Mouse (Mus musculus) gastrocnemius, postnatal 10 days (tissue): ENCODE results near the gene Ptcd1. TPM values are rescaled to one million over a fixed set of nuclear protein-coding genes. Genes with fewer than 3 reads are reported as not detected.
"Not testable (repeated sequence)": the region's sequence is repeated elsewhere in the genome, so short reads cannot be mapped to it uniquely, and the experiment has no call there.

Experiments used
- DNase-seq: peaks from one replicate; pipeline ENCODE4 v3.0.0; 2021; ENCODE audit warnings: mixed read lengths
- total RNA-seq, 2 experiments: library from RNA; stranded (reverse); gene quantifications; 2 replicates each; pipeline ENCODE4 v1.2.3; 2021

Gene Ptcd1
- total RNA-seq, 2 experiments from 2014 or later = 9.9 to 11.0 TPM

DNA sequence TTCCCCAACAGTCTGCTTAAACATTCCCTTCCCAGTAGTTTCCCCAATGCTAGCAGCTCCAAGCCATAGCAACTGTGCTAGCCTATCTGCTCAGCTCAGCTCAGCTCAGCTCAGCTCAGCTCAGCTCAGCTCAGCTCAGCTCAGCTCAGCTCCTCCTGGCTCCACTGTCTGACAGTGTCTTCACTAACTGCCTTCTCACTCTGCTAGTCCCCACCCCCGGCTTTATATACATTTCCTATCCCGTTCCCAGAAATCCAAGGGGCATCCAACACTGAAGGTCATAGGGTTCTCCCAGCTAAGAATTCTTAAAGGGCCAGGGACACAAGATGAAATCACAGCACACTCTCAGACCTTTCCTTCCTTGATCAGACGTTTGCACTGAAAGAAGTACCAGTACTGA, 2.2 kb downstream of the Ptcd1 start:
- no peak for DNase-seq

DNA sequence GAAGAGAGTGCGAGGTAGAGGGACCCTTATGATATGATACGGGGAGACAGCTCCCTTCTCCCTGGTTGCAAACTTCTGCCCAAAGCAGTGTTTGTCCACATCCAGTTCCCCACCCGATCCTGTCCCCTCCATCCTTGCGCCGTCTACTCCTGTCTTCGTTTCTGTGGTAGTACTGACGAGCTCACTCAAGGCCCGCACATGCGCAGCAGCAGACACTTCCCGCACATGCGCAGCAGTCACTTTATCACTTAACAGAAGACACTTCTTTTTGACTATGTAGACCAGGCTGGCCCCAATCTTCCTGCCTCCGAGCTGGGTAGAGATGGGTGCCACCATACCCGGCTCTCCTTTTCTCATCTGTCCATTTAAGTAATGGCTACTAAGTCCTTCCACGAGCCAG, 5.5 kb downstream of the Ptcd1 start:
- DNase-seq = no peak

DNA sequence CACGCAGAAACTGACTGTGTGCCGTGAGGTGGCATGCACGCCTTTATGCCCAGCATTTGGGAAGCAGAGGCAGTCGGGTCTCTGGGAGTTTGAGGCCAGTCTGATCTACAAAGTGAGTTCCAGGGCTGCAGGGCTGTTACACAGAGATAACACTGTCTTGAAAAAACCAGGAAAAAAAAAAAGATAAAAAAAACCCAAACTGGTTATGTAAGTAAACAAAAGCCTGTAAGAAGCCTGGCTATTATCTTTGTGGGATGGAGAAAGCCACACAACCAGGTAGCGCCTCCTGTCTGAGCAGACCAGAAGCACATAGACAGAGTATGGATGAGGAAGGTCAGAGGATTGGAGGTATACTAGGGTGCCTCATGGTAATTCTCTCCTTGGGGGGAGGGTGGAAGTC, 14.2 kb downstream of the Ptcd1 start:
- no peak for DNase-seq

DNA sequence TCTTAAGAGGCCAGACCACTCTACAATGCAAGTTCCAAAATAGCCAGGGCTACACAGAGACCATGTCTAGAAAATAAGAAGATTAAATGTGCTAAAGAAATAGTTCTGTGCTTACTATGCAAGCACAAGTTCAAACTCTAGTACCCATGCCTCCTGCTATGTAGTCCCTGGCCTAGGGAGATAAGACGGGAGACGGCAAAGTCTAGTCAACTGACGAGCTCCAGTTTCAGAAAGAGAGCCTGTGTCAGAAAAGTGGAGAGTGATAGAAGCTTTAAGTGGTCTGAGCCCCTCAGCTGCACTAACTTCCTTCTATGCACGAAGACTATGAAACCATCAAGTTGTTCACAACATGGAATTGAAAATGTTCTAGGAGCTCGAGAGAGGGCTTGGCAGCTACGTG, 17.6 kb downstream of the Ptcd1 start:
- no peak for DNase-seq

DNA sequence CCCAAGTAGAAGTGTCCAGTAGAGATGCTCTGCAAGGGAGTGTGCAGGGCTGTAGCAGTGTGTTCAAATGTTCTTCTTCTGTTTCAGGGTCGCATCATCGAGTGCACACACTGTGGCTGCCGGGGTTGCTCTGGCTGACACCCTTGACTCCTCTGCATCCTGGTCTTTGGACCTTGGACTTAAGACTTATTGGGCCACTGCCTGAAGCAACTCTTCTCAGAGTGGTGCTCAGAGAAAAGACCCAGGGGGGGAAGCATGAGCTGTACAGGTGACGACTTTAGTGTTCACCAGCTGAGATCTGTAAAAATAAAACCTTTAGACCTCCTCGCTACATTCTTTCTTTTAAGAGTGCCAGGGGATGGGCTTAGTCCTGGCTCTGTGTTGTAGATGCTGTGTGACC, 19.2 kb downstream of the Ptcd1 start:
- DNase-seq = no peak

DNA sequence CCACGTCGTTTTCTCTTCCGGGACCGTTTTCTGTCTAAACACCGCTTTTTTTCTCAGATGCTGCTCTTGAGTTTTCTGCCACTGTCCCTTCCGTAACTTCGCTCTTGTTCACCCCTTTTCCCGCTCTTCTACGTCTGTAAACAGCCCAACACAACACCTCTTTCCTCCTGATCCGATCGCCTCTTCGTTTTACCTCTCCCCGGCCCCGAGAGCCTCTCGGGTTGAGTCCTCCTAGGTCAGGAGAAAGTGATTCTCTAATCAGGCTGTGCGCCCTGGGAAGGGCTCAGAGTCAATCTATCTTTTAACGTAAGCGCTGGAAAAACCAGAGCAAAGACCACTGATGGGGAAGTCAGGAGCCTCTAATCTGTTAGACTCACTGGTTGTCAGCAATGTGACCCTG, 26.3 kb downstream of the Ptcd1 start:
- DNase-seq = no peak

DNA sequence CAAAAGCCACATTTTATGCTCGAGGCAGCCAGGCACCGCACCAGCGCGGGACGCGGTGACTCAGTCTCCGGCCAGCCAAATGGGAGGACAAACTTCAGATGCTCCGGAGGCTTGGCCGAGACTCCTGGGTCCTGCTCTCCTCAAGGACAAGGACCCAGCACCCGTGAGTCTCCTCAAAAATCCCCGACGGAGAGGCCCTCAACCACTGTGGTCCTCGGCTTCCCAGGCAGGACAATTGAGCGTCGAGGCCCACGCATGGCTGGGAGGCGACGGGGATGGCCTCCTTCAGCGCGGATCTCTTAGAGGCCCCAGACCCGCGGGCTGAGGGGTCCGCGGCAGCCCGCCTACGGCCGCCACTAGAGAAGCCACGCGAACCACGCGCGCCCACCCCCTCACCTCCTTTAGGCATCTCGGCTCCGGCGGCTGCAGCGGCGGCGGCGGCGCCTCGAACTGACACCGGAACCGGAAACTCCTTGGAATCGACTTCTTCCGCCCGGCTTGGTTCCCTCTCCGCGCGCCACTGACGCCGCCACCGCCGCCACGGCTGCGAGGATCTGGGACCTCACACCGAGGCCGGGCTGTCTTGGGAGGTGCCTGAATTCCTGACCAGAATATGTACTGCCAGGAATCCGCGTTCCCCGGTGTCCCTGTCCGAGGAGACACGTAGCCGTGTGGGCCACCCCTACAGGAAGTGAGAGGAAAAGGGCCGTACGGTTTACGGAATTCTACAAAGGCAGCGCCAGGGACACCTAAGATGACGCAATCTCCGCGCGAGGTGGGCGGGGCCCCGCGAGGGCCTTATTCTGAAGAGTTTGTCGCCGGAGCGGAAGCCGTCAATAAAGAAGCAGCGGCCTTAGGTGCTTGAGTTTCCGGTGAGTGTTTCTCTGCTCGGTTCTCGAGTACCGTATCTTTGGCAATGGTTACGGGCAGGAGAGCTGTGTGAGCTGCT, 27.1 kb downstream of the Ptcd1 start, which contains the start of the genes Pdap1 and Bud31:
TSS of gene Pdap1 (minus strand) at position 668 of the 949 bp plus-strand sequence.
TSS of gene Bud31 (plus strand) at position 792 of the 949 bp plus-strand sequence.
- DNase-seq = peak; percentile 94

DNA sequence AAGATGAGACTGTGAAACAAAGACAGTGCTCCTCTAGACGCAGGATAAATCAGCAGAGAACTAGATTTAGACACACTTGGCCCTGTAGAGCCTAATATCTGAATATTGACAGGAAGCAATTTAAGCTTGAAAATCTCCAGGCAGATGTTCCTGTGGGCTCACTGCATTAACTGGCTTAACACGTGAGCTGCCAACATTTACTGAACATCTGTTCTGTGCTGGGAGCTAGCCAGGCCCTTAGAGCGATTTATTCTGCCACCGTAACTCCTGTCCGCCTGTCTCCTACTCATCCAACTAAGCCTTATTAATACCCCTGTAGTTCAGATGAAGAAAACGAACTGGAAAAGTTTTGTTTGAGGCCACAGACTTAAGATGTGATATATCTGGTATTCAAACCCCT, 28.1 kb downstream of the Ptcd1 start:
- DNase-seq = no peak

DNA sequence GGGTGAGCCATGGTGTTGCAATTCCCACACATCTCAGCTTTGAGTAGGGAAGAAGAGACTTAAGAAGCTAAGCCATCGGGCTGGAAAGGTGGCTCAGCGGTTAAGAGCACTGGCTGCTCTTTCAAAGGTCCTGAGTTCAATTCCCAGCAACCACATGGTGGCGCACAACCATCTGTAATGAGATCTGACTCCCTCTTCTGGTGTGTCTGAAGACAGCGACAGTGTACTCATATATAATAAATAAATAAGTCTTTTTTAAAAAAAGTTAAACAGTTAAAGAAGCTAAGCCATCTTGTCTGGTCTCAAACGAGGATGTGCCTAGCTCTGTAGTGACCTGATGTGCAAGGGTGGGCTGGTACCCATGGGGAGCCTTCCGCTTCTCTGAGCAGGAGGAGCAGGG, 33.6 kb downstream of the Ptcd1 start:
- not testable (repeated sequence) for DNase-seq

DNA sequence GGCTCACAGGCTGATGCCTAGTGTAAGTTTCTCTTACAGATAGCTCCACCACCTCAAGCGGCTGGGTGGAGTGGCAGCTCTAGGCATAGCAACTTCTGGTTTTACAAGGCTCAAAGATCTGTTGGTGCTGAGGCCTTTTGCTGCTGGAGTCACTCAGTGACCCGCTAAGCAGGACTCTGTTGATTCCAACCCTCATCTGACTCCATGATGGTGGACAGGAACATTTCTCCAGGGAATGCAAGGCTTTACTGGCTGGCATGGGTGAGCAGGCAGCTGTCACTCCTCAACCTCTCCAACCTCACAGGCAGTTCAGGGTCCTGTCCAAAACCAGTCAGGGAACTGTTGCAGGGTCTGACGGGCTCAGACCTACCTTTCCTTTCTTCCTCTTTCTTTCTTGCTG, 35.9 kb downstream of the Ptcd1 start:
- no peak for DNase-seq

DNA sequence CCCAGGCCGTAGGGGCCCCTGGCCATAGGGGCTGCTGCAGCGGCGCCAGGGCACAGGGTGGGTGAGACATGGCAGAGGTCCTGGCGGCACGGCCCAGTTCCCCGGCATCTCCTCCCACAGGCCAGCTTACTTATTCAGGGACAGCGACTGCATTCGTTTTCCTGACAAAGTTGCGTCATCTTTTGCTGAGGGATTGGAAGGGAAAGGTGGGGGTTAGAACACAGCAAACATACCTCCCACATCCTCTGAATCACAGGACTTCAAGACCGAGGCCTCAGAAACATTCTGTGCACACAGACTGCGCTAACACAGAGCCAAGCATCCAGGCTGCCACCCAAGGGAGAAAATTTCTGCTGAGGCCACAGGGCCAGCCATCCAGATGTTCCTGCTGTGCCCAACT, 36.7 kb downstream of the Ptcd1 start:
- no peak for DNase-seq

DNA sequence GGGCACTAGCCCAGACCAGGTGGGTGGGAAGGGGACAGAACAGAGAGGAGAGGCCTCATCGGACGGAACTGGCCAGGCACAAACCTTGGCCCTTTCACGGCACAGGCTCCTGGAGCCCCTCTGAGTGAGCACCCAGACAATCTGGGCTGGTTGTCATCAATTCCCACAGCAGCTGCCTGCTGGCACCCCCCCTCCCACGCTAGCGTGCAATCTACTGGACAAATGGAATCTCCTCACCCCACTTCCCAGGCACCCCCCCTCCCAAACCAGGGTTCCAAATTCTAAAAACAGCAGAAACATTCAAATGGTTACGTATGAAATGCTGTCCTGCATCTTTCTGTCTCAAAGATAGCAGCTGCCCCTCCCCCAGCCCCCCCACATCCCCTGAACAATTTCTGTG, 37.1 kb downstream of the Ptcd1 start:
- not testable (repeated sequence) for DNase-seq

DNA sequence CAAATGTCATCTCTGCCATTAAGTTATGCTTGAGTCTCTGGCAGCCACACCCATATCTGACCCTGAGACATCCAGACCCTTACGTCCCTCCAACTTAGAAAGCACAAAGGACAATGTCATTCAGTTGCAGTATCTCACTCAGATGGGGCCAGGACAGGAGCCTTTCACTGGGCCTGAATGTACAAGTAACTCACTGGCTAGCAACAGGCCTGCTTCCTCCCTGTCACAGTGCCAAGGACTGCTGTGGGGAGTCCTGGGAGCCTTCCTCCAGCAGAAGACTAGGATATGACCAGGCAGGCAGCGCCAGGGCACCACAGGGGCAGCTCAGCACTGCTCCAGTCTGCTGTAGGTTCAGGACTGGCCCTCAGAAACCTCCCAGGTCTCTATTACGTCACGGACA, 37.8 kb downstream of the Ptcd1 start:
- DNase-seq = peak; percentile 31

DNA sequence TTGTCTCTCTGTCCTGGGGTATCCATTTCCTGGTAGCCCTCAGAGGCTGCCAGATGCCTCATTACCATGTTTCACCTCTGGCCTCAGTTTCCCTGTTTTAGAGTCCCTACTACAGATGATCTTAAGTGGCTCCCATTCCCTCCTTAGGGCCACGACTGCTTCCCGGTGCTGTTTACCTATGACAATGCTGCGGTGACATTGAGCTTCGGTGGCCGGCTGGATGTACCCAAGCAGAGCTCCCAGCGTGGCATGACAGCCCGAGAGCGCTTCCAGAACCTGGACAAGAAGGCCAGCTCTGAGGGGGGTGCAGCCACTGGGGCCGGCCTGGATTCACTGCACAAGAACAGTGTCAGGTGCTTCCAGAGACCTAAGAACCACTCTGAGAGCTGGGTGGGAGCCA, 40.3 kb downstream of the Ptcd1 start:
- no peak for DNase-seq

DNA sequence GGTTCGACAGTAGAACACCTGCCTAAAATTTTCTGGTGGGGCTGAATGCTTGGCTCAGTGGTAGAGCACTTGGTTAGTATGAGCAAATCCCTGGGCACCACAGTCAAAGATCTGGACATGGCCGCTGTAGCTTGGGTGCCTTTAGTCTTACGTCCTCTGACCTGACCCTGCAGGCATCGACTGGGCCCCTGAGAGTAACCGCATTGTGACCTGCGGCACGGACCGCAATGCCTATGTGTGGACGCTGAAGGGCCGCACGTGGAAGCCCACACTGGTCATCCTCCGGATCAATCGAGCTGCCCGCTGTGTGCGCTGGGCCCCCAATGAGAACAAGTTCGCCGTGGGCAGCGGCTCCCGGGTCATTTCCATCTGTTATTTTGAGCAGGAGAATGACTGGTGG, 43.5 kb downstream of the Ptcd1 start:
- DNase-seq = no peak

DNA sequence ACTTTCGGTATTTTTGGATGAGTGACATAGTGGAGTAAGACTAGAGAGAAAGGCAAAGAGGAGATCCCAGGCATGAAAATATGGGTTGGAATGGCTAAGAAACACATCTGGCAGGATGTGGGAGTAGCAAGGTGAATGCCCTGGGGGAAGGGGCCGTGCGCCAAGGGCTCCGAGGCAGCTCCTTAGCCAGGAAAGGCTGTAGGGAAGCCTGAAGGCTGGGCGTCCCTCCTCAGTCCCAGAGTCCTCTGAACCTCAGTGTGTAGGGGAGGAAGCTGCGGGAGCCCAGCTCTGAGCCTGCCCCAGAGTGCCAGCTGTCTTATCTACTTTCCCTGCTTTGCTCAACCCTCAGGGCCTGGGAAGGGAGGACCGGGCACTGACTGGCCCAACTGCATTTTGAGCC, 46.0 kb downstream of the Ptcd1 start:
- no peak for DNase-seq

DNA sequence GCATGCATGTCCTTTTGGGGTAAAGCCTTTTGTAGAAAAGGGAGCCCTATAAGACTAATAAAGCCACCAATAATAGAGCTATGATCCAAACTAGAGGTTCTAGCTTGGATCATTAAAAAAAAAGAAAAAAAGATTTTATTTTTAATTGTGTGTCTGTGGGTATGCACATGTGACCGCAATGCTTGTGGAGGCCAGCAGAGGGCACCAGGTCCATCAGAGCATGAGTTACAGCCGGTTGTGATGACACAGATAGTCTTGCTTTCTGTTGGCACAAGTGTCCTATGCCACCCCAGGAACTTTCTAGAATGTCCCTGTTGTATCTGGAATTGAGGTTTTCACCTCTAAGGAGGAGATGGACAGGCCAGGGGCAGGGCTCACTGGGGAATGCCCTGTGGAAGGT, 47.5 kb downstream of the Ptcd1 start:
- DNase-seq = no peak

DNA sequence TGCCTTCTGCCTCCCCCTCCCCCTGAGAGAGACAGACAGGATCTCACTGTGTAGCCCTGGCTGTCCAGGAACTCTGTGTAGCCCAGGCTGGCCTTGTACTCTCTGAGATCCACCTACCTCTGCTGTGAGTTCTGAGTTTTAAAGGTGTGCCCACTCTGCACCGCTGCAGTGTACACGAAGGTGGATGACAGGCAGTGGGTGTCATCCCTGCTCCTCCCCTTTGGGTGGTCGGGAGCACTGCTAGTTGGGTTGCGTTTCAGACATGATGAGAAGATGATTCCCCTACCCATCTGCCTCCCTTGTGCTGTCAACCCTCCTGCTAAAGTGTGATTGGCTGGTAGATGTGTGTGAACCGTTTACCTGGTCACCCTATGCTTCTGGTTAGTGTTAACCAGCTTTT, 48.4 kb downstream of the Ptcd1 start:
- no peak for DNase-seq

DNA sequence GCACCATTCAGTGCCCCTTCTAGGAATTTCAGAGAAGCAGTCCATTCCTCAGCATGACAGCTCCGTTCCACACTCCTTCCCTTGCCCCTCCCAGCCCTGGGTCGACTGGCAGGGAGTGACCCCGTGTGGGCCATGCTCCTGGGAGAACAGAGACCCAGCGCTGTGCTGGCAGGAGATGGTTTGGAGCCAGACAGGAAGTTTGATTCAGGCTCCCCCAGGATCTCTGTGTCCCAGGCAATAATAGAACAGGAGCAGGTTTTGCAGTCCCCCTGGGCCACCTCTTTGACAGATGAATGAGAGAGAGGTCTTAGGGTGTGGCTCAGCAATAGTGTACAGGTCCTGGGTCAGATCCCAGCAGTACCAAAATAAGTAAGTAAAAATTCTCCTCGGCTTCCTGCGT, 48.9 kb downstream of the Ptcd1 start:
- DNase-seq = no peak

DNA sequence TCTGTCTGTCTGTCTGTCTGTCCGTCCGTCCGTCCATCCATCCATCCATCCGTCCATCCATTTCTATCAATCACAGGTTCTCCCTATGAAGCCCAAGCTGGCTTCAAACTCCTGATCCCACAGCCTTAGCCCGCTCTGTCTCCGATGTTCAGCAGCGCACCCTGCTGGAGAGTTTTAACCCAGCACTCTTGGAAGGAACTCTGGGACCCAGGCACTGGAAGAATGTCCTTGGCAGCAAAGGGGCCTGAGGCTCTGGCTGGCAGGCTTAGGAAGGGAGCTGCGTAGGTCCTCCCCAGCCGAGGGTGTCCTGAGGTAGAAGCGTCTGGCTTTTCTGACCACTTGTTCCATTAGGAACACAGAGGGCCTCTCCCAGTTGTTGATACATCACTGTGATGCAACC, 50.0 kb downstream of the Ptcd1 start:
- peak; percentile 75 for DNase-seq

DNA sequence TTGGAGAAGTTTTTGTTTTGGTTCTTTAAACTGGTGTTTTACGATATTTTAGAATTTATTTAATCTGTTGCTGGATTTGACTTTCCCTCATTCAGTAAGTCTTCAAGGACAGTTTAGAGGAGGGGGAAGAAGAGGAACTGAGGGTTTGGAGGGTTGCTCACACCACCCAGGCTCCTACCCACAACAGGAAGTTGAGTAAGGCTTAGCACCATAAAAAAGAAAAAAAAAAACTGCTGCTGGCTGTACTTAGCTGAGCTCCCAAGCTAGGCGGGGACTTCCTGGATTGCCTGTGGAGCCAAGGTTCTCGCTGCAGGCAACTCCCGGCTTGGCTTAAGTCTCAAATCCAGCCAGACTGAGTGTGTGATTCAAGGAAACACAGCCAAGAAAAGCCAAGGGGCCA, 50.6 kb downstream of the Ptcd1 start:
- DNase-seq = peak; percentile 38

DNA sequence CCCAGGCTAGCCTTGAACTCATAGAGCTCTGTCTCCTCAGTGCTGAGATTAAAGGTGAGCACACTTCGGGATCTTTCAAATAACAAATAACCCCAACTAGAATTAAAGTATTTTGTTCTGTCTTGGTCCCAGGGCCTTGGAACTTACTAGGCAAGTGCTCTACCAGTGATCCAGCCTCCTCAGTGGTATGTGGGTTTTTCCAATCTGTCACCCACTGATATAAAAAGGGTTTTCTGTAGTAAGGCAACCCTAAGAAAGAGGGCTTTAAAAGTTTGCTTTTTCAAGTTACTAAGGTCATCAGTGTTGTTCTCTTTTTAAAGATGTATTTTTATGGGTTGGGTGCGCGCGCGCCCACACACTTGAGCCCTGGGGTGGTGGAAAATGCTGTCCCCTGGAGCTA, 51.2 kb downstream of the Ptcd1 start:
- DNase-seq = no peak

DNA sequence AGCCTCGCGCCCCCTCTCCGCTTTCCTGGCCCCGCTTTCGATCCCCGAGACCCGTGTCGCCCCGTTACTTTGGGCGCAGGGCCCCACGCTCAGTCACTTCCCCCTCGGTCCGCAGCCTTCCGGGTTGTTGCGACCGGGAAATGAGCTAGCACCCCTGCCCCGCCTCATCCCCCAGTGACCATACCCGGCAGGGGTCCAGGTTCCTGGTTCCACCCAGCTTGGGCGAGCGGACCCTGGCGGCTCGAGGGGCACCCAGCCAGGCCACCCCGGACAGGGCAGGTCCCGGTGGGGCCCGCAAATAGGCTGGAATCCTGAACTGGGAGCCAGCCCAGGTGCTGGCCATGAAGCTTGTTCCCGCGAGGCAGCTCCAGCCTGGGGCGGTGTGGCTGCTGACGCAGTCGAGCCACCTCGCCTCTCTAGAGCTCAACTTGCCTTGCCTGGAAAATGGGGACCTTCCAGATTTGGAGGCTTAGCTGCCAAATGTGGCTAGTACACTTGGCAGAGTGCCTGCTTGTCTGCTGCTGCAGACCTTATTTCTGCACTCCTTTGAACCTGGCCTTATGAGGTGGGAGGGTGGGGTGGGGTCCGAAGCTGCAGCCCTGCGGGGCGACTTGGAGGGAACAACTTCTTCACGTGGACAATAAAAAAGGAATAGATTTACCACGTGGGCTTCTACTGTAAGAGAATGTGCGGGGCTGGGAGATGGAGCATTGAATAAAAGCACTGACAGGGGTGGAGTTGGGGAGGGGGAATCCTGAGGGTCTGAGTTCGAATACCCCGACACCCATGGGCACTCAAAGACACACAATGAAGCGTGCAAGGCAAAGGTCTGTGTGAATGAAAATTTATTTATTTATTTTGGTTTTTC, 52.1 kb downstream of the Ptcd1 start:
- peak; percentile 77 for DNase-seq
